Mouse (Mus musculus) yolk sac, embryonic 10.5 days (tissue): ENCODE measurements around the gene Gm13290.
"Not testable (repeated sequence)": the region's sequence is repeated elsewhere in the genome, so short reads cannot be mapped to it uniquely, and the experiment has no call there.

Experiments used
- DNase-seq: peaks from one replicate; pipeline ENCODE4 v3.0.0-alpha.2; 2017; ENCODE audit warnings: low spot score

Gene Gm13290

GRCm38 (mm10) chr4:88773534-88773933 lies at the start of gene Gm13290:
TSS of gene Gm13290 (plus strand) at chr4:88773834.
- DNase-seq: not testable (repeated sequence)

- DNase-seq: no peak
Measured at GRCm38 (mm10) chr4:88726727-88727126, 46.9 kb upstream of the Gm13290 start.

GRCm38 (mm10) chr4:88727324-88727723 lies 46.3 kb upstream of the Gm13290 start:
- DNase-seq: no peak

GRCm38 (mm10) chr4:88738480-88738879 lies 35.2 kb upstream of the Gm13290 start:
- DNase-seq: no peak

- no peak for DNase-seq
Measured at GRCm38 (mm10) chr4:88739036-88739435, 34.6 kb upstream of the Gm13290 start.

GRCm38 (mm10) chr4:88741426-88741825 lies 32.2 kb upstream of the Gm13290 start:
- DNase-seq: no peak

- DNase-seq: no peak
Measured at GRCm38 (mm10) chr4:88742771-88743371, 30.8 kb upstream of the Gm13290 start.

- DNase-seq: no peak
Measured at GRCm38 (mm10) chr4:88744207-88744606, 29.4 kb upstream of the Gm13290 start.

- no peak for DNase-seq
Measured at GRCm38 (mm10) chr4:88749926-88750325, 23.7 kb upstream of the Gm13290 start.

GRCm38 (mm10) chr4:88754818-88755340 lies 18.8 kb upstream of the Gm13290 start, which contains the start of gene Gm13271:
TSS of gene Gm13271 (plus strand) at chr4:88754868.
- DNase-seq: not testable (repeated sequence)

GRCm38 (mm10) chr4:88756581-88757513 lies 16.8 kb upstream of the Gm13290 start:
- peak; percentile 32 for DNase-seq

- peak; percentile 86 for DNase-seq
Measured at GRCm38 (mm10) chr4:88757628-88758031, 16.0 kb upstream of the Gm13290 start.

- DNase-seq: not testable (repeated sequence)
Measured at GRCm38 (mm10) chr4:88758751-88759150, 14.9 kb upstream of the Gm13290 start.

GRCm38 (mm10) chr4:88759610-88760268 lies 13.9 kb upstream of the Gm13290 start, which contains the start of gene Gm13283:
TSS of gene Gm13283 (plus strand) at chr4:88760119.
- not testable (repeated sequence) for DNase-seq

GRCm38 (mm10) chr4:88760431-88760830 lies 13.2 kb upstream of the Gm13290 start:
- peak; percentile 64 for DNase-seq

- not testable (repeated sequence) for DNase-seq
Measured at GRCm38 (mm10) chr4:88761776-88762175, 11.9 kb upstream of the Gm13290 start.

- DNase-seq: not testable (repeated sequence)
Measured at GRCm38 (mm10) chr4:88762341-88762740, 11.3 kb upstream of the Gm13290 start.

GRCm38 (mm10) chr4:88763384-88764018 lies 10.1 kb upstream of the Gm13290 start:
- DNase-seq: peak; percentile 74

GRCm38 (mm10) chr4:88776622-88777021 lies 3.0 kb downstream of the Gm13290 start, which contains the start of gene Gm13289:
TSS of gene Gm13289 (plus strand) at chr4:88776922.
- DNase-seq: not testable (repeated sequence)

- DNase-seq: not testable (repeated sequence)
Measured at GRCm38 (mm10) chr4:88779550-88779949, 5.9 kb downstream of the Gm13290 start, which contains the start of gene Gm13272. TSS of gene Gm13272 (plus strand) at chr4:88779850.

GRCm38 (mm10) chr4:88780320-88780719 lies 6.7 kb downstream of the Gm13290 start:
- not testable (repeated sequence) for DNase-seq
